Mouse (Mus musculus) left cerebral cortex, adult 11 months (tissue): Measurements from ENCODE around the gene Cmtm1.
"Not testable (repeated sequence)": the region's sequence is repeated elsewhere in the genome, so short reads cannot be mapped to it uniquely, and the experiment has no call there.

Experiments used
- DNase-seq: peaks from one replicate; pipeline ENCODE4 v3.0.0; 2022; ENCODE audit warnings: low spot score

Cmtm1 gene

GRCm38 (mm10) chr8:104321267-104321666 is 11.3 kb upstream of the Cmtm1 start, which contains the start of gene Gm11020:
TSS of gene Gm11020 (plus strand) at chr8:104321567.
- not testable (repeated sequence) for DNase-seq

- DNase-seq = no peak
Observed at GRCm38 (mm10) chr8:104313311-104313710, 3.4 kb upstream of the Cmtm1 start.

DNA sequence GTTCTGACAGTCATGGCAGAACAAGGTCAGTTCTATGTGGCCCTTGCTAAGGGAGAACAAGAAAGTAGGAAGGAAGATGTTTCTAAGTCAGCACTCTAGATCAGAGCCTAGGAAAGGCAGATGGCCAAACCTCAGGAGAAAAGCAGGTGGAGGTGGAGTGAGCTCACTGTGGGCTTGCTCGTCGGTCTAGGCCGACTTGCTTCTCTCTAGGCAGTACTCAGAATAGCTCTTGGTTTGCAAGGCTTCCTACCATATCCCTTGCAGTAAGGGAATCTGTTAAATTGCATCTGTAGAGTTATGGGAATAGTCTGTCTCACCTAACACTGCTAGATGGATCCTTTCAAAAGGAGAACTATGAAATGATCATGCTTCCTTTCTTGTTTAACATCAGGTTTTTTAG is 2.1 kb upstream of the Cmtm1 start:
- not testable (repeated sequence) for DNase-seq

DNA sequence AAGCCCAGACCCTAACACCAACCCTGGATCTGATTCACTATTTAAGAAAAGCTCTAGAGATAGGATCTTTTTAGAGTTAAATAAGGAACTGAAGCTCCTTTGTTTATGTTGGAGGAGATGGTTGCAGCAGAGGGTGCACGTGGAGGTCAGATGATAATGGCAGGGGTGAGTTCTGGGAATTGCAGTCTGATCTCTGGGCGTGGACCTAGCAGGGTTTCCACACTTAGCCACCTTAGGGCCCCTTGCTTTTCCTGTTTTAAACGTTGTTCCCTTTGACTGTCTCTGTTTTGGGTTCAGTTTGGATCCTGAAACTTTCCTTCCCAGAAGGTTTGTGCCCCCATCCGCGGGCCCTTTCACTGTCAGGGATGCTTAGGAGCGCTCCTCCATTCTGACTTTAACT is 1.6 kb downstream of the Cmtm1 start:
- DNase-seq = not testable (repeated sequence)

DNA sequence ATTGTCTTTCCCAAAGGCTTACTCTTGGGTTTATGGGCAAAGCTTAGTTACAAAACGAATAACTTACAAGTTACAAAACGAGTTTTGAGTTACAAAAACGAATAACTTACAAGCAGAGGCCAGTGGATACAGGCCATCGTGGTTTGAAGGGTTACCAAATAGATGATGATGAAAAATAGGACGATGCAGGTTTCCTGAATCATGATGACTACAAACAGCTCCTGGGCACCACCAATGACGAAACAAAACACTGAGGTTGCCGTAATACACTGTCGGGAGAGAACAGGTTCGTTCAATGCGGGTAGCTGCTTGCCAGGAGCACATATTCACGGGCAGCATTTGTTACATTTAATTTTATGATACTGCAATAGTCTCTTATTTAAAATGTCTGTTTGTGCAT is 5.0 kb downstream of the Cmtm1 start:
- no peak for DNase-seq

- DNase-seq = not testable (repeated sequence)
Observed at GRCm38 (mm10) chr8:104302536-104302935, 7.4 kb downstream of the Cmtm1 start.

GRCm38 (mm10) chr8:104301577-104301976 is 8.4 kb downstream of the Cmtm1 start:
- not testable (repeated sequence) for DNase-seq

DNA sequence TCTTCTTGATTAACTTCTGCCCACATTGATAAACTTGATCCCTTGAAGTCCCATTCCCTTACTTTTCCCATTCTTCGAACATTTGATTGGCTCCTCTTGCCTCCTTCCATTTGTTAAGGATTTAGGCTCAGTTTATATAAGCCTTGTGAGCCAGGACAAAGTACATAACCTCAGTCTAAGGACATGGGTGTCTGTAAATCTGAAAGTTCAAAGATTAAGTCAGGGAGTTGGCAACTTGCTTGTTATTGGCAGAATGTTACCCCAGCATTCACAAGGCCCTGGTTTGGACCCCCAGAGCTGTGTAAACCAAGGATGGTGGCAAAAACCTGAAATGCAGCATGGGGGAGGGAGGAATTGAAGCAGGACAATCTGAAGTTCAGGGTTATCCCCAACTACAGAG is 15.5 kb downstream of the Cmtm1 start:
- DNase-seq = no peak

GRCm38 (mm10) chr8:104293081-104293480 is 16.9 kb downstream of the Cmtm1 start, which contains the start of gene Cmtm2a:
TSS of gene Cmtm2a (minus strand) at chr8:104293181.
- DNase-seq = not testable (repeated sequence)

DNA sequence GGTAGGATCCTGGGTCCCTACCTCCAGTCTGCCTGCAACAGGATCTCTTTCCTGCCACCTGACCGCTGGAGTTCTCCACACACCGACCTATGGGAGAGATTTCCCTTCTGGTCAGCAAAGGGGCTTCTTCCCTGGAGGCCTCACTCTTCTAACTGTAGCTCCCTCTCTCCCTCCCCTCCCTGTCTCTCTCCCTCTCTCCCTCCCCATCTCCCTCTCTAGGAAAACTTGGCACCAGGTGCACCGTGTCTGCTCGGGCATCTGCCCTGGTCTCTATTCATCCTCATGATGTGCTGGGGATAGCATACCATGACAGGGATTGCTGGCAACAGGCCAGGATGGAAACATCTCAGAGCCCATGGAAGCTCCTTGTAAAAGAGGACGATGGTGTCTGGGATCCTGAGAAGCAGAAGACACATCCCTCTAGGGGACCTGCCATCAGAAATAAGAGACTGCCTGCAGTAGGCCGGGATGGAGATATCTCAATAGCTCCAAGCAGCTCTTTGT is 41.0 kb downstream of the Cmtm1 start:
- no peak for DNase-seq

DNA sequence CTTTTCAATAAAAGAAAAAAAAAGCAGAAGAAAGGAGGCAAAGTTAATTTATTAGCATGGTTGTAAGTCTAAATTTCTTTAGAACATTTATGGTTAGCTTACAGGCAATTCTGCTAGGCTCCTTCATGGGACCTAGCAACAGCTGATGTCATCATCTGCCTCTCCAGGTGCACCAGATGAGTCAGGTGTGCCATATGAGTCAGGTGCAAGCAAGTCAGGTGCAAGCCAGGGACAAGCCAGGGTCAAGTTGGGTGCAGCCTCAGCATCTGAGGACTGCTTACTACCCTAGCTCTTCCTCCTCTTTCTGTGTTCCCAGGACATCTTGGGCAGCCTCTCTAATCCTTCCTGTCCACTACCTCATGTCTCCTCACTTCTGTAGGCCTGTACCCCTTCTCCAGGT is 41.6 kb downstream of the Cmtm1 start:
- no peak for DNase-seq

GRCm38 (mm10) chr8:104264271-104264935 is 45.5 kb downstream of the Cmtm1 start:
- not testable (repeated sequence) for DNase-seq

DNA sequence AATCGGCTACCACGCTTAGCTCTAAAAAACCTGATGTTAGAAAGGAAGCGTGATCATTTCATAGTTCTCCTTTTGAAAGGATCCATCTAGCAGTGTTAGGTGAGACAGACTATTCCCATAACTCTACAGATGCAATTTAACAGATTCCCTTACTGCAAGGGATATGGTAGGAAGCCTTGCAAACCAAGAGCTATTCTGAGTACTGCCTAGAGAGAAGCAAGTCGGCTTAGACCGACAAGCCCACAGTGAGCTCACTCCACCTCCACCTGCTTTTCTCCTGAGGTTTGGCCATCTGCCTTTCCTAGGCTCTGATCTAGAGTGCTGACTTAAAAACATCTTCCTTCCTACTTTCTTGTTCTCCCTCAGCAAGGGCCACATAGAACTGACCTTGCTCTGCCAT is 48.1 kb downstream of the Cmtm1 start:
- DNase-seq = not testable (repeated sequence)

GRCm38 (mm10) chr8:104253016-104253415 is 56.9 kb downstream of the Cmtm1 start:
- no peak for DNase-seq

DNA sequence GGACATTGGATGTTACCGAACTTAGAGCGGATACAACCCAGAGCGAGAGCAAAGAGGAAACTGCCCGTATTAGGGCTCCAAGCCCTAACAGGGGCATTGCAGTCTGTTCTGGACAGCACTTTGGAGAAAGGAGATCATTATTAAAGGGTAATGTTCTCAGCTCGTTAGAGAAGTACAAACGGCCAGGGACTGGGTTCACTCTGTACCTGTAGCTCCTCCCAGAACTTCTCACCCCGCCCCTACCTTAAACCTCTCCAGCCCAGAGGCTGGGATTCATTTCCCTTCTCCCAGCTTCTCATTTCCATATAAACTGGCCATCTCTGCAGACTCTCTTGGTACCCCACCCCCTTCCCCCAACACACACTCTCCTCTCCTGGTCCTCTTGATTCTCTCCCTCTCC is 58.5 kb downstream of the Cmtm1 start:
- no peak for DNase-seq

- DNase-seq = peak; percentile 52
Observed at GRCm38 (mm10) chr8:104250439-104251367, 59.2 kb downstream of the Cmtm1 start, which contains the start of gene Cklf. TSS of gene Cklf (plus strand) at chr8:104250861.

- DNase-seq = no peak
Observed at GRCm38 (mm10) chr8:104249442-104249996, 60.4 kb downstream of the Cmtm1 start.

DNA sequence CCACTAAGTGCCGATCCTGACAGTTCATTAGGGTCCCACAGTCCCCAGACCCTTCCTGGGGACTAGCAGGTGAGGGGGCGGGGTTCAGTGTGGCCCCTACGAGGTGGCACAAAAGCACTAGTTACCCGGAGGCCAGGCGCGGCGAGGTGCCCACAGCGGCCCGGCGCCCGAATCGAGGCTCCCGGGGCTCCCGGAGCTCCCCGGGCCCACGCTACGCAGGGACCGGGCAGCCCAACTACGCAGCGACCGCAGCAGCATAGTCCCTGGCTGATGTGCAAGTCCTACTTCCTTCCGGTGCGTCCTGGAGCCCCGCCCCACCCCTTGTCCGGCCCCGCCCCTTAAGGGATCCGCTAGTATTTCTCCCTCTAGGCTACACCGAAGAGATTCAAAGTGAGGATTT is 61.7 kb downstream of the Cmtm1 start, which contains the start of gene Tk2:
Gene Tk2, minus strand, starts transcription at position 283 of the 400 bp plus-strand sequence.
- peak; percentile 42 for DNase-seq

GRCm38 (mm10) chr8:104247908-104248275 is 62.1 kb downstream of the Cmtm1 start:
- DNase-seq = no peak

GRCm38 (mm10) chr8:104247054-104247907 is 62.7 kb downstream of the Cmtm1 start:
- no peak for DNase-seq

- DNase-seq = no peak
Observed at GRCm38 (mm10) chr8:104246621-104247020, 63.3 kb downstream of the Cmtm1 start.
